Mouse (Mus musculus) hindbrain, embryonic 13.5 days (tissue): ENCODE data around the gene Osr1. TPM values are rescaled to one million over a fixed set of nuclear protein-coding genes. Genes with fewer than 3 reads are reported as not detected.

Experiments used
- ATAC-seq: fragments of 200-750 bp; cut with Nextera tagmentation; 2 replicates; pipeline ENCODE4 v1.8.0; 2017; ENCODE audit warnings: moderate TSS enrichment; ENCODE audit not compliant: low FRiP score
- H3K27ac ChIP-seq: fragments of 300-500 bp; sonication (generic); 2 replicates; pipeline ENCODE4 v1.5.1; 2015; ENCODE audit warnings: inconsistent platforms, mild to moderate bottlenecking, moderate library complexity
- H3K27me3 ChIP-seq: fragments of 300-500 bp; sonication (generic); 2 replicates; pipeline ENCODE4 v1.6.1; 2015; ENCODE audit warnings: mild to moderate bottlenecking, inconsistent platforms
- H3K36me3 ChIP-seq: fragments of 300-500 bp; sonication (generic); 2 replicates; pipeline ENCODE4 v1.6.1; 2015; ENCODE audit warnings: mild to moderate bottlenecking, inconsistent platforms
- H3K4me1 ChIP-seq: fragments of 300-500 bp; sonication (generic); replicated peaks from 2 replicates; pipeline ENCODE4 v1.6.1; 2015; ENCODE audit warnings: inconsistent platforms
- H3K4me2 ChIP-seq: fragments of 300-500 bp; sonication (generic); 2 replicates; pipeline ENCODE4 v1.6.1; 2015; ENCODE audit warnings: inconsistent platforms, mild to moderate bottlenecking, moderate library complexity
- H3K4me3 ChIP-seq: fragments of 300-500 bp; sonication (generic); 2 replicates; pipeline ENCODE4 v1.5.1; 2015; ENCODE audit warnings: mild to moderate bottlenecking, inconsistent platforms
- H3K9ac ChIP-seq: fragments of 300-500 bp; sonication (generic); 2 replicates; pipeline ENCODE4 v1.6.1; 2015; ENCODE audit warnings: mild to moderate bottlenecking, inconsistent platforms
- H3K9me3 ChIP-seq: fragments of 300-500 bp; sonication (generic); 2 replicates; pipeline ENCODE4 v1.6.1; 2016; ENCODE audit warnings: inconsistent platforms
- WGBS: fragments of 180-500 bp; shearing (Covaris S2); methylation state at CpG from one replicate; pipeline ENCODE4 v1.1.7; 2015; 5-methylcytosine and 5-hydroxymethylcytosine counted together
- polyA plus RNA-seq: library from polyadenylated mRNA; unstranded; fragments of >200 nt; fragmentation: Nextera tagmentation; extraction: Ambion mirVana; gene quantifications from 2 replicates; pipeline ENCODE4 v1.2.1, GENCODE M21; 2015

Gene Osr1
- polyA plus RNA-seq, 1 experiment from 2014 or later: 10.4 TPM

- Histone ChIP-seq H3K4me2 (no peak overlapping the region), H3K9me3 (no peaks in the 10 kb centered on the region), H3K4me3 (no peak overlapping the region), H3K9ac (no peak overlapping the region), H3K36me3 (no peaks in the 10 kb centered on the region), H3K27ac (no peak overlapping the region), H3K4me1 (peaks cover 29% of the 10 kb centered on the region), H3K27me3 (peaks cover 100% of the 10 kb centered on the region)
- WGBS: 9% methylated on average over 4 of the region's 4 CpGs
- ATAC-seq: no peak
Measured at GRCm38 (mm10) chr12:9578591-9578990, 8.7 kb downstream of the Osr1 start.

- Histone ChIP-seq H3K36me3 (no peaks in the 10 kb centered on the region), H3K9ac (no peak overlapping the region), H3K4me2 (no peak overlapping the region), H3K4me3 (no peak overlapping the region), H3K27ac (no peak overlapping the region), H3K27me3 (peaks cover 100% of the 10 kb centered on the region), H3K9me3 (no peaks in the 10 kb centered on the region), H3K4me1 (peaks cover 23% of the 10 kb centered on the region)
- ATAC-seq: no peak
- 2% methylated on average over 31 of the region's 31 CpGs for WGBS
Measured at GRCm38 (mm10) chr12:9579301-9580030, 9.6 kb downstream of the Osr1 start.

GRCm38 (mm10) chr12:9580041-9580905, 10.4 kb downstream of the Osr1 start:
- Histone ChIP-seq H3K36me3 (no peaks in the 10 kb centered on the region), H3K4me1 (peaks cover 22% of the 10 kb centered on the region), H3K4me2 (peak overlapping the region; percentile 29), H3K9me3 (no peaks in the 10 kb centered on the region), H3K9ac (no peak overlapping the region), H3K27me3 (peaks cover 96% of the 10 kb centered on the region), H3K4me3 (no peak overlapping the region), H3K27ac (no peak overlapping the region)
- WGBS: under 1% methylated on average over 33 of the region's 33 CpGs
- ATAC-seq: no peak

GRCm38 (mm10) chr12:9581011-9581410, 11.1 kb downstream of the Osr1 start:
- Histone ChIP-seq H3K4me2 (no peak overlapping the region; the same call in 1 of the 2 replicates), H3K36me3 (no peaks in the 10 kb centered on the region), H3K27ac (no peak overlapping the region), H3K4me3 (0 out of 2 replicates have a peak overlapping the region, but pooled peaks have one; percentile 1), H3K9me3 (no peaks in the 10 kb centered on the region), H3K4me1 (peaks cover 24% of the 10 kb centered on the region), H3K9ac (no peak overlapping the region), H3K27me3 (peaks cover 93% of the 10 kb centered on the region)
- no peak for ATAC-seq
- 0% methylated on average over 30 of the region's 30 CpGs for WGBS

GRCm38 (mm10) chr12:9581506-9581905, 11.6 kb downstream of the Osr1 start:
- Histone ChIP-seq H3K27ac (no peak overlapping the region), H3K36me3 (no peaks in the 10 kb centered on the region), H3K27me3 (peaks cover 93% of the 10 kb centered on the region), H3K4me1 (peaks cover 24% of the 10 kb centered on the region), H3K4me3 (no peak overlapping the region), H3K9ac (no peak overlapping the region), H3K9me3 (no peaks in the 10 kb centered on the region), H3K4me2 (no peak overlapping the region)
- 3% methylated on average over 12 of the region's 12 CpGs for WGBS
- ATAC-seq: no peak

- Histone ChIP-seq H3K4me3 (no peak overlapping the region), H3K27ac (no peak overlapping the region), H3K9ac (no peak overlapping the region), H3K27me3 (peaks cover 85% of the 10 kb centered on the region), H3K36me3 (no peaks in the 10 kb centered on the region), H3K4me2 (no peak overlapping the region), H3K9me3 (no peaks in the 10 kb centered on the region), H3K4me1 (peaks cover 24% of the 10 kb centered on the region)
- no peak for ATAC-seq
- WGBS: 3% methylated on average over 14 of the region's 14 CpGs
Measured at GRCm38 (mm10) chr12:9582248-9582995, 12.5 kb downstream of the Osr1 start.

GRCm38 (mm10) chr12:9583380-9583779, 13.5 kb downstream of the Osr1 start:
- Histone ChIP-seq H3K4me2 (no peak overlapping the region), H3K9me3 (no peaks in the 10 kb centered on the region), H3K27ac (no peak overlapping the region), H3K4me1 (peaks cover 24% of the 10 kb centered on the region), H3K27me3 (peaks cover 76% of the 10 kb centered on the region), H3K4me3 (no peak overlapping the region), H3K9ac (no peak overlapping the region), H3K36me3 (no peaks in the 10 kb centered on the region)
- WGBS: 16% methylated on average over 2 of the region's 2 CpGs
- no peak for ATAC-seq

GRCm38 (mm10) chr12:9584366-9585084, 14.6 kb downstream of the Osr1 start:
- peak; percentile 95 for ATAC-seq
- WGBS: under 1% methylated on average over 23 of the region's 23 CpGs
- Histone ChIP-seq H3K27me3 (peaks cover 64% of the 10 kb centered on the region), H3K9me3 (no peaks in the 10 kb centered on the region), H3K9ac (peak overlapping the region; percentile 58), H3K4me2 (peak overlapping the region; percentile 61), H3K27ac (no peak overlapping the region), H3K4me3 (peak overlapping the region; percentile 46), H3K36me3 (no peaks in the 10 kb centered on the region), H3K4me1 (peaks cover 23% of the 10 kb centered on the region)

GRCm38 (mm10) chr12:9585085-9585453, 15.2 kb downstream of the Osr1 start:
- Histone ChIP-seq H3K4me2 (peak overlapping the region; percentile 61), H3K36me3 (no peaks in the 10 kb centered on the region), H3K4me1 (peaks cover 23% of the 10 kb centered on the region), H3K9ac (peak overlapping the region; percentile 58), H3K27ac (no peak overlapping the region), H3K4me3 (peak overlapping the region; percentile 46), H3K9me3 (no peaks in the 10 kb centered on the region), H3K27me3 (peaks cover 59% of the 10 kb centered on the region)
- WGBS: 3% methylated on average over 7 of the region's 7 CpGs
- peak; percentile 57 for ATAC-seq

- 91% methylated on average over 1 of the region's 1 CpGs for WGBS
- no peak for ATAC-seq
- H3K27ac ChIP-seq: no peak overlapping the region
- no peaks in the 10 kb centered on the region for H3K36me3 ChIP-seq
- H3K4me1 ChIP-seq: peaks cover 12% of the 10 kb centered on the region
- H3K9ac ChIP-seq: no peak overlapping the region
- H3K4me3 ChIP-seq: no peak overlapping the region
- H3K9me3 ChIP-seq: no peaks in the 10 kb centered on the region
- no peak overlapping the region for H3K4me2 ChIP-seq
- peaks cover 32% of the 10 kb centered on the region for H3K27me3 ChIP-seq
Measured at GRCm38 (mm10) chr12:9587732-9588131, 17.8 kb downstream of the Osr1 start.

- ATAC-seq: no peak
- no peak overlapping the region for H3K27ac ChIP-seq
- WGBS: 75% methylated on average over 7 of the region's 7 CpGs
Measured at GRCm38 (mm10) chr12:9589561-9590134, 19.7 kb downstream of the Osr1 start.

More at GRCm38 (mm10) chr12:9589561-9590134, 19.7 kb downstream of the Osr1 start:
- H3K4me2 ChIP-seq: no peak overlapping the region
- H3K9me3 ChIP-seq: no peaks in the 10 kb centered on the region
- no peak overlapping the region for H3K9ac ChIP-seq
- H3K4me1 ChIP-seq: peaks cover 10% of the 10 kb centered on the region
- no peaks in the 10 kb centered on the region for H3K36me3 ChIP-seq
- H3K4me3 ChIP-seq: no peak overlapping the region
- H3K27me3 ChIP-seq: peaks cover 13% of the 10 kb centered on the region
